Mouse (Mus musculus) lung, adult 2 months (tissue): Measurements from ENCODE around the gene Jmjd1c.

Experiments used
- CTCF ChIP-seq: fragments of 200-500 bp; IDR thresholded peaks from 2 replicates; pipeline ENCODE4 v1.5.1; 2011; ENCODE audit warnings: mild to moderate bottlenecking, low read length, control low read depth; ENCODE audit not compliant: insufficient read depth
- POLR2A ChIP-seq: fragments of 200-500 bp; IDR thresholded peaks from 2 replicates; pipeline ENCODE4 v1.6.1; 2011; ENCODE audit warnings: low read depth, mild to moderate bottlenecking, control low read depth, low read length, borderline replicate concordance; ENCODE audit errors: extremely low read depth

- TF ChIP-seq POLR2A: no peak
- TF ChIP-seq CTCF: no peak
Observed at GRCm38 (mm10) chr10:67065927-67066326, 30.0 kb upstream of the Jmjd1c start.
